Mouse (Mus musculus) intestine, embryonic 14.5 days (tissue): ENCODE measurements around the gene Cyct. TPM values are rescaled to one million over a fixed set of nuclear protein-coding genes. Genes with fewer than 3 reads are reported as not detected.

Experiments used
- ATAC-seq: fragments of 200-750 bp; cut with Nextera tagmentation; replicated peaks from 2 replicates; pipeline ENCODE4 v1.8.0; 2017; ENCODE audit warnings: low read depth, moderate number of reproducible peaks, moderate TSS enrichment, moderate library complexity; ENCODE audit not compliant: low FRiP score, low TSS enrichment
- DNase-seq: peaks from one replicate; pipeline ENCODE4 v3.0.0-alpha.2; 2018; ENCODE audit warnings: low spot score
- H3K27ac ChIP-seq: fragments of 300-500 bp; sonication (generic); 2 replicates; pipeline ENCODE4 v1.5.1; 2014; ENCODE audit warnings: low read depth, mild to moderate bottlenecking, control low read depth
- H3K27me3 ChIP-seq: fragments of 300-500 bp; sonication (generic); replicated peaks from 2 replicates; pipeline ENCODE4 v1.6.1; 2014; ENCODE audit warnings: low read length, control low read depth; ENCODE audit not compliant: control insufficient read depth, insufficient read depth
- H3K36me3 ChIP-seq: fragments of 300-500 bp; sonication (generic); 2 replicates; pipeline ENCODE4 v1.6.1; 2014; ENCODE audit warnings: low read length, control low read depth; ENCODE audit not compliant: control insufficient read depth, insufficient read depth
- H3K4me1 ChIP-seq: fragments of 300-500 bp; sonication (generic); replicated peaks from 2 replicates; pipeline ENCODE4 v1.6.1; 2014; ENCODE audit warnings: low read length, control low read depth, mixed read lengths; ENCODE audit not compliant: control insufficient read depth, insufficient read depth
- H3K4me2 ChIP-seq: fragments of 300-500 bp; sonication (generic); 2 replicates; pipeline ENCODE4 v1.6.1; 2014; ENCODE audit warnings: low read length
- H3K4me3 ChIP-seq: fragments of 300-500 bp; sonication (generic); 2 replicates; pipeline ENCODE4 v1.5.1; 2014; ENCODE audit warnings: low read depth, low read length, control low read depth, mixed read lengths
- H3K9ac ChIP-seq: fragments of 300-500 bp; sonication (generic); 2 replicates; pipeline ENCODE4 v1.6.1; 2014; ENCODE audit warnings: mild to moderate bottlenecking, low read length
- H3K9me3 ChIP-seq: fragments of 300-500 bp; sonication (generic); 2 replicates; pipeline ENCODE4 v1.6.1; 2016; ENCODE audit warnings: low read length, control low read depth; ENCODE audit not compliant: control insufficient read depth
- WGBS: fragments of 180-500 bp; shearing (Covaris S2); extraction: QIAGEN DNeasy Blood & Tissue Kit; methylation state at CpG from one replicate; pipeline ENCODE4 v1.1.7; 2014; 5-methylcytosine and 5-hydroxymethylcytosine counted together
- microRNA-seq: library from miRNA; unstranded; fragments of <30 nt; microRNA quantifications from one replicate; pipeline ENCODE4, GENCODE M21; 2016
- polyA plus RNA-seq: library from polyadenylated mRNA; unstranded; fragments of >200 nt; fragmentation: Nextera tagmentation; extraction: Ambion mirVana; gene quantifications from 2 replicates; pipeline ENCODE4 v1.2.1, GENCODE M21; 2014

Cyct gene
- polyA plus RNA-seq, 1 experiment from 2014 or later = not detected

- H3K4me1 ChIP-seq = no peaks in the 10 kb centered on the region
- H3K27ac ChIP-seq = no peak overlapping the region
- no peaks in the 10 kb centered on the region for H3K27me3 ChIP-seq
- H3K36me3 ChIP-seq = no peaks in the 10 kb centered on the region
- ATAC-seq (no peak), DNase-seq (no peak)
- no peak overlapping the region for H3K4me3 ChIP-seq
- no peaks in the 10 kb centered on the region for H3K9me3 ChIP-seq
- 88% methylated on average over 5 of the region's 5 CpGs for WGBS
- no peak overlapping the region for H3K4me2 ChIP-seq
- no peak overlapping the region for H3K9ac ChIP-seq
Measured at GRCm38 (mm10) chr2:76324463-76324862, 35.8 kb downstream of the Cyct start.

GRCm38 (mm10) chr2:76323185-76323875 is 36.9 kb downstream of the Cyct start:
- H3K9ac ChIP-seq = no peak overlapping the region
- DNase-seq (no peak), ATAC-seq (no peak)
- no peak overlapping the region for H3K27ac ChIP-seq
- H3K4me1 ChIP-seq = no peaks in the 10 kb centered on the region
- H3K4me3 ChIP-seq = no peak overlapping the region
- H3K4me2 ChIP-seq = no peak overlapping the region
- H3K9me3 ChIP-seq = no peaks in the 10 kb centered on the region
- H3K27me3 ChIP-seq = no peaks in the 10 kb centered on the region
- 89% methylated on average over 21 of the region's 21 CpGs for WGBS
- H3K36me3 ChIP-seq = no peaks in the 10 kb centered on the region

GRCm38 (mm10) chr2:76320336-76320735 is 39.9 kb downstream of the Cyct start:
- no peak for ATAC-seq
- no peaks in the 10 kb centered on the region for H3K9me3 ChIP-seq
- no peak overlapping the region for H3K4me3 ChIP-seq
- H3K36me3 ChIP-seq = no peaks in the 10 kb centered on the region
- H3K27ac ChIP-seq = no peak overlapping the region
- H3K9ac ChIP-seq = no peak overlapping the region
- no peak overlapping the region for H3K4me2 ChIP-seq
- WGBS = 88% methylated on average over 6 of the region's 6 CpGs
- DNase-seq = no peak
- H3K4me1 ChIP-seq = no peaks in the 10 kb centered on the region
- H3K27me3 ChIP-seq = no peaks in the 10 kb centered on the region

GRCm38 (mm10) chr2:76319231-76319630 is 41.0 kb downstream of the Cyct start:
- Histone ChIP-seq H3K4me2 (no peak overlapping the region), H3K27ac (no peak overlapping the region), H3K9me3 (no peaks in the 10 kb centered on the region), H3K36me3 (no peaks in the 10 kb centered on the region), H3K4me3 (no peak overlapping the region), H3K27me3 (no peaks in the 10 kb centered on the region), H3K4me1 (no peaks in the 10 kb centered on the region), H3K9ac (no peak overlapping the region)
- DNase-seq = no peak
- ATAC-seq = no peak
- WGBS = 87% methylated on average over 6 of the region's 6 CpGs

Small RNA genes lying within 50 kb of the gene (microRNA-seq; reads per million reads assigned to microRNA genes)
- gene Gm44337 = not detected

Other genes starting within 250 kb of the Cyct start
- 0.38 and 0.42 TPM in 2 replicates for gene Pde11a, start 21.7 kb downstream of the Cyct start, polyA plus RNA-seq
- gene Rbm45, start 9.5 kb upstream of the Cyct start, polyA plus RNA-seq = 14.6 and 17.1 TPM in 2 replicates
- 8.9 and 10.9 TPM in 2 replicates for gene Osbpl6, start 46.1 kb upstream of the Cyct start, polyA plus RNA-seq